Mouse (Mus musculus): ENCODE measurements at regions not wholly inside any gene's neighbourhood (a gene's known extent, or its start where the extent isn't known, plus 50 kb on each side); places are given as distances from the start of the nearest gene placed in this dataset.

- DNase-seq (ENCODE audit: low spot score), result no peak
These were observed 528.3 kb upstream of the Gm19410 start for GRCm38 (mm10) chr8:35237279-35237678.

- no peak for DNase-seq (ENCODE audit: low spot score)
These were observed 524.7 kb upstream of the Gm19410 start for GRCm38 (mm10) chr8:35240884-35241283.

GRCm38 (mm10) chr8:35243555-35243954 lies 522.0 kb upstream of the Gm19410 start:
- no peak for DNase-seq (ENCODE audit: low spot score)

- no peak for DNase-seq (ENCODE audit: low spot score)
These were observed 515.7 kb upstream of the Gm19410 start for GRCm38 (mm10) chr8:35249747-35250375.

- no peak for DNase-seq (ENCODE audit: low spot score)
These were observed 514.9 kb upstream of the Gm19410 start for GRCm38 (mm10) chr8:35250641-35251040.

- no peak for DNase-seq (ENCODE audit: low spot score)
These were observed 511.6 kb upstream of the Gm19410 start for GRCm38 (mm10) chr8:35253946-35254345.

- no peak for DNase-seq (ENCODE audit: low spot score)
These were observed 510.3 kb upstream of the Gm19410 start for GRCm38 (mm10) chr8:35255327-35255726.

GRCm38 (mm10) chr8:35256958-35257357 lies 508.6 kb upstream of the Gm19410 start:
- no peak for DNase-seq (ENCODE audit: low spot score)

GRCm38 (mm10) chr8:35268221-35268620 lies 497.4 kb upstream of the Gm19410 start:
- DNase-seq (ENCODE audit: low spot score), result no peak

GRCm38 (mm10) chr8:35268986-35269385 lies 496.6 kb upstream of the Gm19410 start:
- no peak for DNase-seq (ENCODE audit: low spot score)

GRCm38 (mm10) chr8:35275972-35276371 lies 489.6 kb upstream of the Gm19410 start:
- DNase-seq (ENCODE audit: low spot score), result no peak

- DNase-seq (ENCODE audit: low spot score), result no peak
These were observed 489.1 kb upstream of the Gm19410 start for GRCm38 (mm10) chr8:35276460-35276859.

GRCm38 (mm10) chr8:35278946-35279345 lies 486.6 kb upstream of the Gm19410 start:
- no peak for DNase-seq (ENCODE audit: low spot score)

GRCm38 (mm10) chr8:35280741-35281140 lies 484.8 kb upstream of the Gm19410 start:
- DNase-seq (ENCODE audit: low spot score), result no peak

GRCm38 (mm10) chr8:35283366-35283765 lies 482.2 kb upstream of the Gm19410 start:
- DNase-seq (ENCODE audit: low spot score), result no peak

- no peak for DNase-seq (ENCODE audit: low spot score)
These were observed 476.6 kb upstream of the Gm19410 start for GRCm38 (mm10) chr8:35289018-35289417.

GRCm38 (mm10) chr8:35289967-35290366 lies 475.6 kb upstream of the Gm19410 start:
- no peak for DNase-seq (ENCODE audit: low spot score)

- DNase-seq (ENCODE audit: low spot score), result no peak
These were observed 472.0 kb upstream of the Gm19410 start for GRCm38 (mm10) chr8:35293437-35294126.

- DNase-seq (ENCODE audit: low spot score), result no peak
These were observed 468.7 kb upstream of the Gm19410 start for GRCm38 (mm10) chr8:35296936-35297335.

- no peak for DNase-seq (ENCODE audit: low spot score)
These were observed 466.5 kb upstream of the Gm19410 start for GRCm38 (mm10) chr8:35299088-35299487.

- no peak for DNase-seq (ENCODE audit: low spot score)
These were observed 465.2 kb upstream of the Gm19410 start for GRCm38 (mm10) chr8:35300359-35300758.

GRCm38 (mm10) chr8:35300881-35301521 lies 464.6 kb upstream of the Gm19410 start:
- DNase-seq (ENCODE audit: low spot score), result no peak

- no peak for DNase-seq (ENCODE audit: low spot score)
These were observed 462.7 kb upstream of the Gm19410 start for GRCm38 (mm10) chr8:35302856-35303255.

Data from c-Kit-positive CD71-positive TER-119-positive erythroid progenitor cells, embryonic 14.5 days (primary cell).